Mouse (Mus musculus) adrenal gland, postnatal 0 days (tissue): ENCODE measurements around the gene Acbd4. TPM values are rescaled to one million over a fixed set of nuclear protein-coding genes. Genes with fewer than 3 reads are reported as not detected.

Experiments
- polyA plus RNA-seq: library from polyadenylated mRNA; unstranded; fragments of >200 nt; fragmentation: Nextera tagmentation; extraction: Ambion mirVana; gene quantifications from 2 replicates; pipeline ENCODE4 v1.2.1, GENCODE M21; 2015

The Acbd4 gene
- polyA plus RNA-seq, result 34.4 and 53.2 TPM in 2 replicates

GRCm38 (mm10) chr11:103101481-103101865 lies at the start of gene Acbd4, which contains the start of gene Plcd3:
Gene Acbd4 (plus strand): TSS chr11:103101682.
Gene Plcd3 (minus strand): TSS chr11:103101658.

DNA sequence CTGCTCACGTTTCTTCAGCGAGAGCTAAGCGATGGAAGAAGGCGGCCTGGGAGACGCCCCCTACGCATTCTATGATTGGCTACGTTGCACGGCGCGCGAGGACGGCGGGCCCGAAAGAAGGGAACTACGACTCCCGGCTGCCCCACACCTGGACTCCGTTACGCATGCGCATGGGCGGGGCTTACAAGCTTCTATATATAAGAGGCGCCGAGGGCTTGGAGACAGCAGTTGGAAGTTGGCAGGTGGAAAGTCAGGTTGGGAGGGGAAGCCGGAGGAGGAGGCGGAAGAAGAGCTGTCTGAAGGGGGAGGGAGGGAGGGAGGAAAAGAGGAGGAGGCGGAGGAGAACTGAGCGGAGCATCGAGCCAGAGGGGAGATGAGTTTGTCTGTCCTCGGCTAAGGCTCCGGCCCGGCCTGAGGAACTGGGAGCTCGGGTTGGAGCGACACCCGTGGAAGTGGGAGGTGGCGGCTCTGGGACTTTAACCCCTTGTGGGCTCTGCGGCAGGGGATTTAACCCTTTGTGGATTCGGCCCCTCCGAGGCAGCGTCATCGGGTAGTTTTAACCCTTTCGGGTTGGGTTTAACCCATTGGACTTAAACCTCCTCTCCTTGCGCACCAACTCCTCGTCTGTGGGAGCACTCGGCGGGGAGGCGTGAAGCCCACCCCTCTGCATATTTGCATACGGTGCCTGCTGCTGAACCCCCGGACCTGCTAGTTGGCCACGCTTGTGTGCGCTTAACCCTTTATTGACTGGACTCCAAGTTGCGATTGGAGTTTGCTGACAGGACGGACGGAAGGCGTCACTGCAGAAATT lies 14.7 kb downstream of the Acbd4 start, which contains the start of gene Hexim1:
TSS of gene Hexim1 (plus strand) at position 224 of the 811 bp plus-strand sequence.

DNA sequence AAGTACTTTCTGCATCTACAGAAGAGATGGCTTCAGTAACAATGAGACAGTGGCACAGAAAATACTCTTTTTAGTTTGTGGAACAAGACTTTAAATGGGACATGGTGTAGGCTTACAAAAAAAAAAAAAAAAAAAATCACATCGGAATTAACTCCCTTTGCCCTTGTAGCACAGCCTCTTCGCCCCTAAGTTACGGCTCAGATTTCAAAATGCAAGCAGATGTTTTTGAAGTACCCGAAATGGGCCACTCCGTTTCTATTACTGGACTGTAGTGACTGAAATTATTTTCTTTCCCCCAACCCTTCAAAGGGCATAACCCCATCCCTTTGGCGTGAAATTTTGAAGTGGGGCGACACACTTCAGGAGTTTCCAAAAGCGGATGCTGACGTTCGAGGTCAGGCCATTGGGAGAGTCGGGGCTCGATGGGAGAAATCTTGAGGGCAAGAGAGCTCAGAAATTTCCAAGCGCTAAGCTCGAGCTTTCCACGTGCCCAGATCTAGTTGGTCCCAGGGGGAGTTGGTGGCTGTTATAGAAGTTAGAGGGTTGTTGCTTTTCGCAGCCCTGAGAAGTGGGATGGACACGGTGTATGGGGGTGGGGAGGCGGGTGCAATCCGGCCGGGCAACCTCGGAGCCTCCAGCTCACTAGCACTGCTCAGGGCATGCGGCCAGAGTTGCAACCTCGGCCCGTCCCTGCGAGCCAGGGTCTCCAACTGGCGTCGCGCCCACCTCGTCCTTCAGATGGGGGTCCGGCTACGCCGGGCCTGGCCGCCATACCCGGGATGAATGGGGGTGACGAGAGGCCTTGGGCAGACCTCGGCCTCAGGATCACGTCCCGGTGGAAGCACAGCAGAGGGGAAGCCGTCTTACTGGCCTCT lies 30.5 kb downstream of the Acbd4 start, which contains the start of gene Hexim2:
TSS of gene Hexim2 (plus strand) at position 729 of the 875 bp plus-strand sequence.

Other genes starting within 250 kb of the Acbd4 start
- gene Eftud2, start 220.7 kb upstream of the Acbd4 start, polyA plus RNA-seq, result 58.7 and 76.9 TPM in 2 replicates
- gene Ccdc103, start 220.5 kb upstream of the Acbd4 start, polyA plus RNA-seq, result 1.6 and 1.8 TPM in 2 replicates
- not detected in 2 replicates for gene Fam187a, start 216.5 kb upstream of the Acbd4 start, polyA plus RNA-seq
- 0.87 and 0.94 TPM in 2 replicates for gene Gfap, start 200.8 kb upstream of the Acbd4 start, polyA plus RNA-seq
- gene Kif18b, start 176.6 kb upstream of the Acbd4 start, polyA plus RNA-seq, result 1.4 and 1.5 TPM in 2 replicates
- gene C1ql1, start 155.0 kb upstream of the Acbd4 start, polyA plus RNA-seq, result 20.6 and 30.6 TPM in 2 replicates
- gene Nmt1, start 73.5 kb upstream of the Acbd4 start, polyA plus RNA-seq, result 40.0 and 56.0 TPM in 2 replicates
- 84.8 and 99.7 TPM in 2 replicates for gene Dcakd, start 73.3 kb upstream of the Acbd4 start, polyA plus RNA-seq
- 3.5 and 4.9 TPM in 2 replicates for gene Plcd3, start within 50 bp of the Acbd4 start, polyA plus RNA-seq
- gene Hexim1, start 14.5 kb downstream of the Acbd4 start, polyA plus RNA-seq, result 6.0 and 6.6 TPM in 2 replicates
- gene Hexim2, start 30.7 kb downstream of the Acbd4 start, polyA plus RNA-seq, result 10.0 and 11.4 TPM in 2 replicates
- 3.0 and 3.9 TPM in 2 replicates for gene Fmnl1, start 69.4 kb downstream of the Acbd4 start, polyA plus RNA-seq
- gene 1700023F06Rik, start 106.9 kb downstream of the Acbd4 start, polyA plus RNA-seq, result 0.36 and 0.47 TPM in 2 replicates
- gene Spata32, start 116.8 kb downstream of the Acbd4 start, polyA plus RNA-seq, result not detected in 2 replicates
- gene Map3k14, start 165.8 kb downstream of the Acbd4 start, polyA plus RNA-seq, result 2.4 and 2.6 TPM in 2 replicates